Mouse (Mus musculus): Measurements from ENCODE around the gene Fmo1. TPM values are rescaled to one million over a fixed set of nuclear protein-coding genes. Genes with fewer than 3 reads are reported as not detected.
"Not testable (repeated sequence)": the region's sequence is repeated elsewhere in the genome, so short reads cannot be mapped to it uniquely, and the experiment has no call there.

Gene Fmo1
- total RNA-seq, 2 experiments from 2014 or later: 283 to 539 TPM

DNA sequence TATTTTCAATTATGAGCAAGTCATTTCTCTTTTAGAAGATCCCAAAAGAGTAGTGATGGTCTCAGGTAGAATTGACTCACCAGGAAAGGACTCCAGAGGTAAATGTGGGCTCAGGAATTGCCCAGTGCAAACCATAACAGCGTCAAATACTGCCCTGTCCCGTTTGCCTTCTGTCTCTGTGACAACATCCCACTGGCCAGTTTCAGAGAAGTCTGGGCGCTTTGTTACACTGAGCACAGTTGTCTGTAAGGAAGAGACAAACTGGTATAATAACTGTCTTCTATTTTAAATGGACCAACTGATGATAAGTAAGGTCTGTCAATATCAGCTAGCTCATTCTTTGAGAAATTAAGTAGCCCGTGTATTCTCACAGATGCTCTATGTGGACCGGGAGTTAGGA is 59.0 kb downstream of the Fmo1 start:
- no peak for DNase-seq (ENCODE audit: low spot score in 2 of 2)

DNA sequence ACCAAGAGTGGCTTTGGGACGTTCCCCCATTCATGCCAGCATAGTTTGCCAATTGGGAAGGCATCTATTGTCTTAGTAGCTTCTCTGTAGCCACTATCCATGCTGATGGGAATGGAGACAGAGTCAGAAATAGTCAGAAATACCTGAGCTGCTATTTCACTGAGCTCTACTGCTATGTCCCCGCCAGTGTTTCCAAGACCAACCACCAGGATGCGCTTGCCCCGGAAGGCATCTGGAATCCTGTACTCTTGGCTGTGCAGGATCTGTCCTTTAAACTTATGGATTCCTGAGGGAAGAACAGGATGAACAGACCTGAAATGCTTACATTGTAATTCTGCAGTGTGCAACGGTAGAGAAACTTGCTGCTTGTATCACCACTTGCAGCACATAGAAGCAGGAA is 61.4 kb downstream of the Fmo1 start:
- no peak for DNase-seq (ENCODE audit: low spot score in 2 of 2)

DNA sequence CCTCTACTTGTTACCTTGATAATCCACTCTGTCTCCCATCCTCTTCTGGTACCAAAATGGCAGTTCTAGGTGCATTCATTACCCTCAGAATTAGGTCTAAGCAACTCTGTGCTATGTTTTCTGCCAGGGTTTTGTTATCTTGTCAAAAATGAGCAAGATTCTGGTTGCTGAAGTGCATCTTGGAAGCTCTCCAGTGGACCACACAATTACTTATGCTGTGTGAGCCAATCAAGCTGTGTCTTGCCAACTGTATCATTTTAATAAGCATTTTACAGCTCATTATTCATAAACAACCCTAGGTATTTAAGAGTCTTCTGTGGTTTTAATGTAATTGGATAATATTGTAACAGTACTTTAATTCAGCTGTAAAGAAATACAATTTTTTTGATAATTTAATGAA is 70.0 kb downstream of the Fmo1 start:
- DNase-seq (ENCODE audit: low spot score in 2 of 2): no peak

DNA sequence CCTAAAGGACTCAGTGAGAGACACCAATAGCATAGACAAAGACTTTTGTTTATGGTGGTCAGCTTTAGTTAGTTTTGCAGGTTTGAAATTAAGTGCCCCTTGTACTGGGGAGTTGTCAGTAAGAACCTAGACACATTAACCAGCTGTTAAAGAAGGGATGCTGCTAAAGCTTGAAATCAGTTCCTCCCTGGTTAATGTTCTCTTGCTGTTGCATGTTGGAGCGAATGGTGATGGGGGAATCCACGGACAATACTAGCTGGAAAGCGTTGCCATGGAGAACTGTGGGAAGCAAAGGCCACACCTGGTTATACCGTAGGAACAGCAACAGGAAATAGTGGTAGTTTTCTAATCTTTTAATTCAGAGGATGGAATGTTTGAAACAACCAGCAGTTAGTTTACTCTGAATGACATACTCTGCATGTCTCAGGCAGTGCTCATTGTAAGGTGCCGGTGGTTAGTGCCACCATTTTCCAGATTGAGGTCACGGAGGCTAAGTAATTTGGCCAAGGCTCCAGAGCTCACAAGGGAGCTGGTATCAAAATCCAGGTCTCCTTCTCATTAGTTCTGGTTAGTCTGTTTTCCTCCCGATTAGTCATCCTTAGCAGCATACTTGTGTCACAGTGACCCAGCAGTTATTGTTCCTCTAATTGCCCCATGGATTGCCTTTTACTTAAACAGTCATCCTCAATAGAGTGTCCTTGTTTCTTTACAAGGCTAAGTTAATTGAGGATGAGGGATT is 73.9 kb downstream of the Fmo1 start:
- no peak for DNase-seq (ENCODE audit: low spot score in 2 of 2)

- DNase-seq (ENCODE audit: low spot score in 2 of 2): no peak
Observed at GRCm38 (mm10) chr1:162785222-162785621, 81.2 kb downstream of the Fmo1 start.

DNA sequence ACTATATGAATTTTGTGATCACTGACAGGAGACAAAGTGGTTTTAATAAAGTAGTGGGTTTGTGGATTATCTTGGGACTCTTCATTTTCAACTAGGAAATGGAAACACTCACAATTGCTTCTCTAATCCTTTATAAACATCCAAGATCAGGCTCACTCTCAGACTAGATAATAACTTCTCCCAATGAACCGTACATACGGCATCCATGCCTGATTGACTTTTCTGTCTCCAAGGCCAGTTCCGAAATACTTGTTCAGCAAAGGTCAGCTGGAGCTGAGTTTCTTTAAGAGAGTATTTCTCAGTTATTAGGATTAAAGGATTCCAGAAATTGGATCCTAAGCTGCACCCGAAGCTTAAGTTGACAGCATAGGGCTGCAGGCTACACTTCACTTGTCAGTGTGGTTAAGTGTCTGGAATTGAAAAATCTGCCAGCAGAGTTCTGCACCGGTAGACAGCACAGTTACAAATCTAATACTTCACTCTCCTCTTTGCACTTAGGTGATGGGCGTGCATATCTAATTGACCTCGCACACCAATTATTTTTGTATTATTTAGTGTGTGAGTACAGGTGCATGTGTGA is 82.7 kb downstream of the Fmo1 start:
- no peak for DNase-seq (ENCODE audit: low spot score in 2 of 2)

GRCm38 (mm10) chr1:162781035-162781434 is 85.4 kb downstream of the Fmo1 start:
- not testable (repeated sequence) for DNase-seq (ENCODE audit: low spot score in 2 of 2)

Other genes starting within 250 kb of the Fmo1 start
- gene Myoc, start 227.5 kb downstream of the Fmo1 start, total RNA-seq (2021): 1 to 10 TPM; 2.8 to 3.3 TPM
- not detected for gene Myocos, start 208.4 kb downstream of the Fmo1 start, total RNA-seq (2021)
- gene Prrc2c, start 126.1 kb downstream of the Fmo1 start, total RNA-seq (2021): 100 to 1,000 TPM; 117 to 194 TPM
- 1 to 10 TPM; 1.9 to 2.3 TPM for gene Fmo4, start 52.6 kb downstream of the Fmo1 start, total RNA-seq (2021)
- gene Fmo2, start 32.1 kb upstream of the Fmo1 start, total RNA-seq (2021): 10 to 100 TPM; 63.6 to 67.0 TPM
- gene Fmo6, start 70.9 kb upstream of the Fmo1 start, total RNA-seq (2021): not detected
- gene Fmo3, start 117.9 kb upstream of the Fmo1 start, total RNA-seq (2021): not detected
- gene Mroh9, start 219.1 kb upstream of the Fmo1 start, total RNA-seq (2021): not detected

All from adrenal gland, adult 18-20 months (tissue).